Mouse (Mus musculus) cerebellum, postnatal 10 days (tissue): ENCODE results near the gene Pou2f2.
A peak's percentile ranks its signal among the peaks of the same experiment; 100 is the strongest.

Experiments
- DNase-seq, 2 experiments: peaks; one replicate each; pipeline ENCODE4 v3.0.0; 2021; ENCODE audit warnings: mixed read lengths in 2 of 2

The Pou2f2 gene

DNA sequence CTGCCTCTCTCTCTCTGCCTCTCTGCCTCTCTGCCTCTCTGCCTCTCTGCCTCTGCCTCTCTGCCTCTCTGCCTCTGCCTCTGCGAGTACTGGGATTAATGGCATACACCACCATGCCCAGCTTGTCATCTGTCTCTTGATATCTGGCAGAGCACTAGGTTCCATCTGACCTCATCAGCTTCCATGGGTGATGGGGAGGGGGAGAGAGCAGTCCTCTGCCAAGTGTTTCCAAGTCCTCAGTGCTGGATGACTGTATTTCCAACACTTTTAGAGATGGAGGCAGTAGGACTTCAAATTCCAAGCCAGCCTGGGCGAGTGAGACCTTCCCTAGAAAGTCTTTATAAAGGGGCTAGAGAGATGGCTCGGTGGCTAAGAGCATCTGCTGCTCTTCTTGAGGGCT, 42.0 kb downstream of the Pou2f2 start:
- peak; percentile 56 to 61 for DNase-seq

DNA sequence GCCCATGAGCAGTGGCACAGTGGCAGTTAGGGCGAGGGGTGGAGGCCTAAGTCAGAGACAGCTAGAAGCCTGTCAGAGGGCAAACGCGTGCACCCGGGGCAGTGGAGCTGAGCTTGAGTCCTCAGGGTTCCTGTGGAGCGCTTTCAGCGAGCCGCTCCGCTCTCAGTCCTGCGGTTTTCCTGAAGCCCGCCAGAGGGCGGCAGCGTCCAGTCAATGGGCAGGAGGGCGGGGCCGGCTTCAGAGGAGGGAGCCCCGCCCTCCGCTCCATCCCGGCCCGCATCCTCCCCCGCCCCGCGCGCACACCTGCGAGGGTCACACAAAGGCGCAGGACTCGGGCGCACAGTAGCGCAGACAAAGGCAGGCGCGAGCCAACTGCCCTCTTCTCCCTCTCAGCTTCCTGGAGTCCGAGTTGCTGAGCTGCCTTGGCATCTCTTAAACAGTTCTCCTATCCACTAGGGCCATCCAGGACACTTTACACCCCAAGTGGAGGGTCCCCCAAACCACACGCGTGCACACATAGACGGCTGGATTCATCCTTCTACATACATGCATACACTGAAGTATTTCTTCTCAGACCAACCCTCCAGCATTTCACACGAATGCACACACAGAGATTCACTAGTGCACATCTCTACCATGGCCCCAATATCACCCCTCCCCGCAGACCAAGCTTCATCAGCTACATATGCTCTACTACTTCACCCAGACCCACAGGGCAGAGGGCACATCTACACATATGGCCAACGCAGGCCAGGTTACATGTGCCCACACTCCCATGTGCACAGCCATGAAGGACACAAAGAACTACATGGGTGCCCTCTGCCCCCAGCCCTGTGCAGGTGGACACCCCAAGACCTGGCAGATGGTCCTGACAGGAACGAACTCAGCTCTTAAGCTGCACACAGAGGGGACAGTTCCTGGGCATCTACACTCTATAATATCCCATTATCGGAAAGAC, 46.2 kb downstream of the Pou2f2 start:
- DNase-seq = peak; percentile 94 to 95

DNA sequence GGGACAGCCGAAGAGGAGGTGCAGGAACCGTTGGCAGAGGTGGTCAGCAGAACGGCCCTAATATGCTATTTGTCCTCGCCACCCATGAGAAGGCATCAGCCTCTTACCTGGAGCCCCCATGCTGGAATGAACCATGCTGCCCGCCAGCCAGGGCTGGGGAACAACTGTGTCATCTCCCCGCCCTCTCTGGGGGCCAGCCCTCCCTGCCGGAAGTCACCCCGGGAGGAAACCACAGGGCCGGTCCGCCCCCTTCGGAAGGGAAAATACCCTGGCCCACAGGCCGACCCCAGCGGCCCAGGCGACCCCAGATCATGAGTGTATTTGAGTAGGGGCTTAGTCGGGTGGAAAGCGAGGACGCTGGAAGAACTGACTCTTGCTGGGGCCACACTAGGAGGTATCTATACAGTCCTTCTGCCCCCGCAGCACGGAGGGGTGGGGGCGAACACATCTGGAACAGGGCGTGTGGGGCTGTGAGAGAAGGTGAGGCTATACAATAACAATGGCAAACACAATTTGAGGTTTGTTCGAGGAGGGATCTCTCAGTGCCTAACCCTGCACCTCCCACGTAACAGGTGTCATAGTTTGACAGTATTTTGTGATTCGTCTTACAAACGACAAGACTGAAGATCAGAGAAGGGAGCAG, 47.1 kb downstream of the Pou2f2 start:
- DNase-seq = no peak

DNA sequence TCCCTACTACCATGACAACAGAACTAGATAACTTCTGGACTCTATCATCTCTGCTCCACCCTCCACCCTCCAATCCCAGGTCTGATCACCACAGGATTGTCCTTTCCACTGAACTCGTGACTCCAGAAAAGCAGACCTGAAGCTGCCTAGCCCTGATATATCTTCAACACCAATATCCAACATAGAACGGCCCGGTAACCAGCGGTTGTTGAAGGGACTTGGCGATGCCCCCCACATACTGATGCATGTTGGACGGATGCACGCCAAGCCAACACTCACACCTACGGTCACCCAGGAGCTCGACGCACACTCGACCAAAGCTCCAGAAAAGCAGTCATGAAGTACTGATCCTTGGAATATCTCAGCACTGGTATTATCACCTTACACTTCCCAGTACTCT, 48.3 kb downstream of the Pou2f2 start:
- DNase-seq = no peak

DNA sequence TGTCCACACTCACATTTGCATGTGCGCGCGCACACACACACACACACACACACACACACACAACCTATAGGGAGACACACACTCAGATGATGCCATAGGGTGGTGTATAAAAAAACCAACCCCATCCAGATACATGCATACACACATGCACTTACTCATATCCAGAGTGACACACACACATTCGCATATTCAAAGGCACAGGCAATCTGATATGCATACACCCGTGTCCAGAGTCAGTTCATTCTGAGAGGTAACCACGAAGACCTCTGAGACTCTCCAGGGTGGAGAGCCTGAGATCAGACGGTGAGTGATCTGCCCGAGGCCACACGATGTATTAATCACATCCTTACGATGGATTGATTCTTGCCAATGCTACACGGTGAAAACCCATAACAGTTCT, 49.0 kb downstream of the Pou2f2 start:
- no peak for DNase-seq

DNA sequence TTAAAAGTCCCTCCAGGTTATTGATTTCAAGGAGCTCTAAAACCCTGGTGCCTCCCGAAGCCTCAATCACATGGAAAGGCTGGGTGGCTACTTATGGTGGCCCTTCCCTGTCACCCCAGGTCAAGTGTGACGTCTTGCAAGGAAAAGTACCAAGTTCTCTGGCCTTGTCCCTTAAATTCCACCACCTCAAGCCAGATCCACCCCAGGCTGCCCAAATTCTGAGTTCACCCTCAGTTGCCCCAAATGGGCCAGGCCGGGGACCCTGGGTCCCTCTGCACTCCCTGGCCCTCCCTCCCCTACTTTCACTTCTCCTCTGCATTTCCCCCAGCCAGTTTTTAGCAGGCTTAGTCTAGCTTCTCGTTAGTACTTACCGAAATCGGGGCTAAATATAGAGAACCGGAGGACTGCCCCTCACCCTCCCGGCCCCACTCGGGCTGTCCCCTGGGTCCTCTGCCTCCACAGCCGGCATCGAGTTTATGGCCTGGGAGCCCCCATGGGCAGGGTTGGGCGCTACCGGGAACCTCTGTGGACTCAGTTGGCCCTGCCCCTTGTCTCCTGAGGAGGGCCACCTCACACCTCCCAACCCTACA, 50.0 kb downstream of the Pou2f2 start:
- DNase-seq = no peak

DNA sequence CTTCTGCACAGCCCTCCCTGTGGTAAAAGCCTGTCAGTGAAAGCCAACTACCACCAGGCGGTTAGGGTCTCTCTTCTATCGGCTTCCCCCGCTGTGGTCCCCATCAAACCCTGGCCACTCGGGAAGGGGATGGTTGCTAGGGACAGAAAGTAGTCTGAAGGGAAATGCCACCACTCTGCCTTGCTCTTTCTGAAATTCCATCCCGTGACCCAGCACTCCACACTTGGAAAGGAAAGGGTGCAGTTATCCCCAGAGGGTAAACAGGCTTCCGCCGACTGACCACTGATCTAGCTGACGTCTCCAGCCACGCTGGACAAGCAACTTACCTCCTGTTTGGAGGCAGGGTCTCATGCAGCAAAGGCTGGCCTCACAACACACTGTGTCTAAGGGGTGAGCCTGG, 51.6 kb downstream of the Pou2f2 start:
- no peak for DNase-seq

DNA sequence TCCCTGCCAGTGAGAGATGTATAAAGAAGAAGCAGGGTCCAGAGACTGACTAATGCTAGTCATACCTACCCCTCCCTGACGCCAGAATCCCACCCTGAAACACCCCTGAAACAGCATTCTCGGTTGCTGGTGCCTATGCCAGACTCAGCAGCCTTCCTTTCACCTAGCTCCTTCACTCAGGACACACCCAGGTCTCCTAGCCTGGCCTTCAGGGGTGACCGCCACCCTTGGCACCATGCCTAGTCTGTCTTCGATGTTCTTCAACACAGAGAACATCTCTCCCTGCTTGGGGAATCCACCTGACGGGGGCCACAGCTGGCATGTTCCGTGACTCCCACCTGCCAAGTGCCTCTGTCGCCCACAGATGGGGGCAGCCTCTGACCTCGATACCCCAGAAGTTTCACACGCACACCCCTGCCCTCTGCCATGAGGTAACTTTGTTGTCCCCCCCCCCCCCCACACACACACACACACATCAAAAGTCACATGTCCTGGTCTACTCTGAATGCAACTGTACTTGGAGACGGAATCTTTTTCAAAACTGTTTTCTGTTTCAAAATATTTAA, 53.7 kb downstream of the Pou2f2 start:
- no peak for DNase-seq

DNA sequence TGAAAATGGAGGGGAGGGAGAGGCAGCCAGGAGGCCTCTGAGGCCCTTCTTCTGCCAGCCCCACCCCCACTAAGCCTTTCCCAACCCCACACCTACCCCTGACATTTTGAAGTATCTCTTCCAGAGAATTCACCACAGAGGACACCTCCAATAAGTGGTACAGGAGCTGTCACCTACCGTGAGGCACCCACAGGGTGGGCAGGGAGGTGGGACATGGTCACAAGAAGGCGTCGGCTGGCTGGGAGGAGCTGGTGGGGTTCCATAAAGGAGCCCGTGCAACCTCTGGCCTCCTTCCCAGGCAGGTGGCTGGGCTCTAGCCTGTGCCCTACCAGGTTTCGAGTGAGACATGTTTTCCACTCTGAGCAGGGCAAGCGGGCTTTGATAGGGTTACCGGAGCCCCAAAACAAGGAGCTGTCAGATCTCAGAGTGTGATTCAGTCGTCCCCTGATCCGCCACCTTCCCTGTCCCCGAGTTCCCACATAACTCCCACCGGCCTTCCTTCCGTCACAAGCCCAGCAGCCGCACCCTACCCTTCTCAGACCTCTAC, 58.2 kb downstream of the Pou2f2 start:
- peak in 1 of 2 experiments; percentile 3 for DNase-seq

DNA sequence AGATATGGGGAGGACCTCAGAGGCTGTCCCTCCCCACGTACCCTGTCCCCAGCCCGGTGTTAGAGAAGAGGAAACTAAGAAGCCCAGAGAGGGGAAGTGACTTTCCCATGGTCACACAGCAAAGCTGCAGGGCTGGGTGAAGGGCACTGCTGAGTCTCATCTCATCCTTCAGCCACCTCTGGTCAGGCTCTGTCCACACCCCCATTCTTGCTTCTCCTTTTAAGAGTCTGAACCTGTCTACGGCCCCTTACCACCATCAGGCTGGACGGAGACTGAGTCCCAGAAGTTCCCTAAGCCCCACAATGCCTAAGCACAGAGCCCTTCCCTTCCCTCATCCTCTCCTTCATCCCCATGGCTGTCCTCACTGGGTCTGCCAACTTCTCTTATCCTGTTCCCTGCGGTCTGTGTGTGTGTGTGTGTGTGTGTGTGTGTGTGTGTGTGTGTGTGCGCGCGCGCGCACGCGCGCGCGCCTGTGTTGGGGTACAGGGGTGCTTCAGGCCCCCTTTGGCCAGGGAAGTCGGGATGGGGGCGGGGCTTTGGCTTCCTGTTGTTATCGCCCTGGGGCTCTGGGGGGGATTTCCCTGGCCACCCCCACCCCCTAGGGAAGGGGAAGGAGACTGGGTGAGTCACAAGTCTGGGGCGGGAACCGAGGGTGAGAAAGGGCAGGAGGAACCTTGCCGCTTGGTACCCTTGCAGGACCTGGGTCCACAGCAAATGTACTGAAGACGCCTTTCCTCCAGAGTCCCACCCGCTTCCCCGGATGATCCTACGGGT, 59.3 kb downstream of the Pou2f2 start:
- DNase-seq = peak in 1 of 2 experiments; percentile 33

DNA sequence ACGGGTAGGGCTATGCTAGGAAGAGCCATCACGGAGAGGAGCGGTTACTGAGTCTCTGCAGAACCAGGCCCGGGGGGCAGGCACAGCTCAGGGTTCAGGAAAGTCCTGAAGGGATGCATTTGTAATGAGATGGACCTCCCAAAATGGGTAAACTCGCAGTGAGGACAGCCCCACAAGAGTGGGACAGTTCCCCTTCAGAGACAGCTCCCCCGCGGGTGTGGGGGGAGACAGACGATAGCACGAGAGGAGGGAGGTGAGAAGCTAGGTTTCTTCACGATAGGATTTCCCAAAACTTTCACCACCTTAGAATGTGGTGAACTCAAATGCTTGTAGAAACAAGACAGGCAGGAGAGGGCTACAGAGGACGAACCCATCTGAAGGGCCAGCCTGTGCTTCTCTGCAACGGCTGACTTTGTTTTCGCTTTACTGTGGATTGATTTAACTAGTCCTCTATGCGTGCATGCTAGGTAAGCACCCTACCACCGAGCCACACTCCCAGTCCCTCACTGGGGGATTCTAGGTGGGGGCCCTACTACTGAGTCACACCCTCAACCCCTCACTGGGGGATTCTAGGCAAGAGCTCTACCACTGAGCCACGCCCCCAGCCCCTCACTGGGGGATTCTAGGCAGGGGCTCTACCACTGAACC, 66.4 kb downstream of the Pou2f2 start:
- DNase-seq = no peak

DNA sequence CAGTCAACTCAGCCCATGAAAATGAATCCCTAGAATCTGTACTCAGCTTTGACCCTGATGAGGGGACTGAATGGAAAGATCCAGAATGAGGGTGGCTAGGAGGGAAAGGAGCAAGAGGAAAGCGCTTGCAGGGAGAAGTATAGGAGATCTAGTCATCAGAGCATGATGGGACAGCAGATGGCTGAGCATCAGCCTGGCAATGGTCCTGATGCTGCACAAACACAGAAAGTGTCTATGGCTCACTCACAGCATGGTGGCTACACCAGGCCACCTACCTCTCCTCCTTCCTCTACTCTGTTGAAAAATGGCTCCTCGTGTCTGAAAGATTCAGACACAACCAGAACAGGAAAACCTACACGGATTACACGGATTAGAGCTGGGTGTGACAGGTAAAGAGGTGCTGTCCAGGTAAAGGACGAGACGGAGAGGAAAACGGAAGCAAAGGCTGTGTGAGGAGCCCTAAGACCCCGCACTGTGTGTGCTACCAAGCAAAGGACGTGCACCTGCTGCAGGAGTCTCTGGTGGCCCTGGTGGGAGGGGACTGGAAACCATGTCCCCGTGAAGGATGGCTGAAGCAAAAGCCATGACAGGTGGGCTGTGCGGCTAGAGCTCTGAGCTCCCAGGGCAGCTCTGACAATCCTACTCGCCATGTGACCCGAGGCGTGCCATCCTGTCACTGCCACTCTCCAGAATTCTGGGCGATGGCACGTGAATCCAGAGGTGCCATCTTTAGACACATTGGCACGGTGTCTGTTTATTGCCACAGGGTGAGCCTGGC, 67.2 kb downstream of the Pou2f2 start:
- DNase-seq = peak; percentile 81 to 85

DNA sequence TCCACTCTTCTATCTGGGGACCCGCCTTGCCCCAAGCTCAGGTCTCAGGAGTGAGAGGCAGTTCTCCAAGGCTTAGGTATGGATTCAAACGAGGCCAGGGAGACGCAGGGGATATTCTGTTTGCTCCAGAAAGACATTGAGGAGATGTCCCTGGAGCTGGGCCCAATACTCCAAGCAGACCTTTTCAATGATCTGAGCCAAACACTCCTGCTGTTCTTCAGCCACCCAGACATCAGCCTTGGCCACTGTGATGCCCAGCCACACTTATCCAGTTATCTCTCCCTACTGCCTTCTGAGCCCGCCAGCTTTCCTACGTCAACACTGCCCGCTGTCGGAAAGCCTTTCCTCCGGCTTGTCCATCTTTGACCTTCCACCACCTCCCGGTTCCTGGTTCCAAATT, 69.2 kb downstream of the Pou2f2 start:
- DNase-seq = peak; percentile 63 to 65

DNA sequence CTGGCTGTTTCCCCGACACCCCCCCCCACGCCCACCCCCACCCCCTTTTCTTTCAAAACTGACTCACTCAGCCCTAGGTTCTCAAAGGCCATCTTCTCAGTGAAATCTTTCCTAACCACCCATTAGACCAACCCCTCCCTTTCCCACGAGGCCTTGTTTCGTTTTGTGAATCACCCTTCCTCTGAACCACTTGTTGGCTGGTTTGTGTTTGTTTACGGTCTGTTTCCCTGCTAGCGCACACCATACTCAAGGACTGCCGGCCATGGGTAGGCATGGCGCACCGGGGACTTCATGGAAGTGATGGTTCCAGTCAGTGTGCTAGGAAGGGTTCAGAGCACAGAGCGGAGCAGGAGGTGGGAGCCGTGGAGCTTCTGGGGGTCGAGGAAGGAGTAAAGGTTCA, 70.2 kb downstream of the Pou2f2 start:
- no peak for DNase-seq

DNA sequence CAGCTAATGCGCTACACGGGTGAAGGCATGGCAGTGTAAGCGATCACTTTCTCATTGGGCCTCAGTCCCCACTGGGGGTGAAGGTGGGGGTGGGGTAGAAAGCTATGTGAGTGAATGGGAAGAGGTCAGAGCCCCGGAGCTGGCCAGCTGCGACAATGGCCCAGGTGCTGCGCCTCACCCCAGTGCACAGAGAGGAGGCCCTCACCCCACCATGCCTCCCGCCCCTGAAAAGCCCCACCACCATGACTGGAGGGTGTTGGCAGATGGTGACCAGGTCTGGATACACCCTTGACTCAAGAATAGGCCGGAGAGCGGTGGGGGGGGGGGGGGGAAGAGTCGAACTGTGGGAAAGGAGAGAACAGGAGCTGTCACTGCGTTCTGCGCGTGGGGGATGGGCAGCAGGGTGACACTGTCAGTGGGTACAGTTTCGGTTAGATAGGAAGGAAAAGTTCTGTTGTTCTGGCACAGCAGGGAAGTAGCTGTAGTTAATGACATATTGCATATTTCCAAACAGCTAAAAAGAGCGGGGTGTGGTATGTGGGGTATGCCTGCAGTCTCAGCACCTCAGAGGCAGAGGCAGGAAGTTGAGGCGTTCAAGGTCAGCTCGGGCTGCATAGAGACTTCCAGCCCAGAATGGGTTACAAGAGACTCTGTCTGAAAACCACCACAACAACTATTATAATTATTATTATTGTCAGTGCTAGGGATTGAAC, 72.6 kb downstream of the Pou2f2 start:
- DNase-seq = no peak

DNA sequence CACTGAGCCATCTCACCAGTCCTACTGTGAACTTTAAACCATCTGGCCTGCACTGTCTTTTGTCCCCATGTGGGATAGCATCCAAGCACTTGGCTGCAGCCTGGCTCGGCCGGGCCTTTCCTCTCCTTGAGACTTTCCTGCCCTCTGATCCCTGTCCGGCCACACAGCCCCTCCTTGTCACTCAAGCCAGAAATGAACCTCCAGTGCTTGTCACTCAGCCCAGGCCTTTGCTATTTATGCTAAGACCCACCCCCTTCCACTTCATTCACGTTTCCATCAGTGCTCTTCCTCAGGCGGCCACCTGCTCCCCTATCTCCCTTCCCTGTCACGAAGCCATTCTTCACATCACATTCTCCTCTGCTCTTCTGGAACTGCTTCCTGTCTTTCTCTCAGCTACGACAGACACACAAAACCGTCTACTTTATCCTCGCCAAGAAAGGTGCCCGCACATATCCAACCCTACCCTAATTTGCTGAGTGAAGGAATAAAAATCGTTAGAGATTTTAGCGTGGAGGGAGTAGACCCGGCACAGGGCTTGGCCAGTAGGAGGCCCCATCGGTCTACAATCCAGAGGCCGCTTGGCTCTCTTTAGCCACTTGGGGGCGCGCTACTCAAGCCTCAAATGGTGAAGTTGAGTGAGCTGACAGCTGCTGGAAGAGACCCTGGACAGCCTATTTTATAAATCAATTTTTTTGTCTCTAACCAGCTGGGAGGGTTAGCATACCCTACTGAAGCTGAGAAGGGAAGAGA, 73.9 kb downstream of the Pou2f2 start:
- DNase-seq = peak; percentile 93 to 96

DNA sequence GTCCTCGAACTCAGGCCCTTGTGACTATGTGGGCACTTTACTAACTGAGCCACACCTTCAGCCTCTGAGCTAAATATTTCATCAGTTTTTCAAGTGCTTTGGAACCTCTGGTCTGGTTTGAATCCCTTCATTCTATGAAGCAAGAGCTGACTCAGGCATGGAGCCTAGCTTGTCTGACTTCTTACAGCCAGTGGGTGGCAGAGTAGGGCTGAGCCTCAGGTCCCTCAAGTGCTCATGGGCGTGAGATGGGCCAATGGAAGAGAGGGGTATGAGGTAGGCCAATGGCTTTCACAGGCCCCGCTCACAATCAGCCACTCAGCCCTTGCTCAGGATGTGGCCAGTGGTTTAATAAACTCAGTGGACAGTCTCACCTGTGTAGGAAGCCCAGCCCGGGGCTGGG, 79.9 kb downstream of the Pou2f2 start:
- DNase-seq = no peak

DNA sequence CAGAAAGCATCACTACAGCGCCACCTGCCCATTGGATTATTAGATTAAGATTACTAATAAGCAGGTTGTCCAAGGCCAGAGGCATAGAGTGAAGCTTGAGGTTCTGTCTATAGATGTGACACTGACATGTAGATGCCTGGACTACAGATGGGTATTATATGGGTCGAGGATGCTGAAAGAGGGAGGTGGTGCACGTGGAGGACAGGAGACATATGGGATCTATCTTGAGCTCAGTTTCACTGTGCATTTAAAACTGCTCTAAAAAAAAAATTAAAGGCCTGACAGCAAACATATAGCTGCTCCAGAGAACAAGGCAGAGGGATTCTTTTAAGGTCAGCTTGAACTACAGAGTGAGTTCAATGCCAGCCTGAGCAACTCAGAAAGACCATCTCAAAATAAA, 81.4 kb downstream of the Pou2f2 start:
- DNase-seq = no peak

DNA sequence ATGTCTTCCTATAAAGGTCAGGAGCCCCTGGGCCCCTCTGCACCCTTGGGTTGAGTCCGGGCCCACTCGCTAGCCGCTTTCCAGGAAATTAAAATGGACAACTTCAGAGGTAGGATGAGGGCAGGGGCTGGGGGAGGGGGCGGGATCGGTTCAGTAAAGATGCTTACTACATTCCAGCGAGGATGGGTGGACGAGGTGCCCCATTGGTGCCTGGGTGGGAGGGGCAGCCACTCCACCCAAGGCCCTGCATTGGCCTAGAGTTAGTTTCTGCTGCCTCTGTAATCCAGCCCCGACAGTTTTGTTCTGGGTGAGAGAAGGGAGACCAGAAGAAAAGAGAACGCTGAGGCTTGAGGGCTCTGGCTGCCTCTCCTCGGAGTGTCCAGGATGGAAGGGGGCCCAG, 89.7 kb downstream of the Pou2f2 start:
- no peak for DNase-seq

DNA sequence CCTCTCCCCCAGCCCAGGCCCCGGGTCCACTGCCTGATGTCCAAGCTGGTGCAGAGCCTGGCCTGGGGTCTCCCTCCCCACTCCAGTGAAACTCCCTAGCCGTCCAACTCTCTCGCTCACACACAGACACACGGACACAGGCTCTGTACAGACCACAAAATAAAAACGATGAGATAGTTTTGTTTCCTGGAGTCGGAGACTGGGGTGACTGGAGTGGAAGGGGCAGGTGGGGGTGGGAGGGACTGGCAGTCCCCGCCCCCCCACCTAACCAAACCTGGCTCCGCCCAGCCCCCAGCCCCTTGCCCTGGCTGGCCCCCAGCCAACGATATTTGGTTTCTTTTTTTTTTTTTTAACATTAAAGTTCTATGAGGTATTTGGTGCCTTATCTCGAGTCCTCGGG, 90.6 kb downstream of the Pou2f2 start:
- no peak for DNase-seq
